Mouse (Mus musculus): Measurements from ENCODE around the gene C1qtnf9. TPM values are rescaled to one million over a fixed set of nuclear protein-coding genes. Genes with fewer than 3 reads are reported as not detected.
A peak's percentile ranks its signal among the peaks of the same experiment; 100 is the strongest.

The C1qtnf9 gene
- total RNA-seq (2021) = under 1 TPM; 0.28 to 0.37 TPM
- long read RNA-seq, experiment 1 = 0 reads
- long read RNA-seq, experiment 2 = 0 reads

- no peak for DNase-seq (ENCODE audit: low spot score in 2 of 2)
Measured at GRCm38 (mm10) chr14:60767884-60768283, at the start of gene C1qtnf9. Gene C1qtnf9, plus strand, starts transcription at chr14:60768134.

GRCm38 (mm10) chr14:60721304-60721703 is 46.6 kb upstream of the C1qtnf9 start:
- no peak for DNase-seq (ENCODE audit: low spot score in 2 of 2)

GRCm38 (mm10) chr14:60721938-60722337 is 46.0 kb upstream of the C1qtnf9 start:
- DNase-seq (ENCODE audit: low spot score in 2 of 2) = no peak

- no peak for DNase-seq (ENCODE audit: low spot score in 2 of 2)
Measured at GRCm38 (mm10) chr14:60726091-60726490, 41.8 kb upstream of the C1qtnf9 start.

- no peak for DNase-seq (ENCODE audit: low spot score in 2 of 2)
Measured at GRCm38 (mm10) chr14:60727130-60727529, 40.8 kb upstream of the C1qtnf9 start.

- no peak for DNase-seq (ENCODE audit: low spot score in 2 of 2)
Measured at GRCm38 (mm10) chr14:60732081-60732480, 35.9 kb upstream of the C1qtnf9 start.

- DNase-seq (ENCODE audit: low spot score in 2 of 2) = peak; percentile 19 to 45
Measured at GRCm38 (mm10) chr14:60732787-60733186, 35.1 kb upstream of the C1qtnf9 start.

GRCm38 (mm10) chr14:60733706-60734105 is 34.2 kb upstream of the C1qtnf9 start:
- DNase-seq (ENCODE audit: low spot score in 2 of 2) = no peak

- DNase-seq (ENCODE audit: low spot score in 2 of 2) = no peak
Measured at GRCm38 (mm10) chr14:60735206-60735605, 32.7 kb upstream of the C1qtnf9 start.

GRCm38 (mm10) chr14:60735848-60736547 is 31.9 kb upstream of the C1qtnf9 start:
- DNase-seq (ENCODE audit: low spot score in 2 of 2) = no peak

GRCm38 (mm10) chr14:60736591-60737192 is 31.2 kb upstream of the C1qtnf9 start:
- no peak for DNase-seq (ENCODE audit: low spot score in 2 of 2)

- DNase-seq (ENCODE audit: low spot score in 2 of 2) = no peak
Measured at GRCm38 (mm10) chr14:60737202-60737611, 30.7 kb upstream of the C1qtnf9 start.

GRCm38 (mm10) chr14:60738434-60738938 is 29.4 kb upstream of the C1qtnf9 start:
- DNase-seq (ENCODE audit: low spot score in 2 of 2) = no peak

- DNase-seq (ENCODE audit: low spot score in 2 of 2) = no peak
Measured at GRCm38 (mm10) chr14:60739155-60739554, 28.8 kb upstream of the C1qtnf9 start.

- DNase-seq (ENCODE audit: low spot score in 2 of 2) = no peak
Measured at GRCm38 (mm10) chr14:60739616-60740015, 28.3 kb upstream of the C1qtnf9 start.

- no peak for DNase-seq (ENCODE audit: low spot score in 2 of 2)
Measured at GRCm38 (mm10) chr14:60740507-60740906, 27.4 kb upstream of the C1qtnf9 start.

- no peak for DNase-seq (ENCODE audit: low spot score in 2 of 2)
Measured at GRCm38 (mm10) chr14:60741033-60741432, 26.9 kb upstream of the C1qtnf9 start.

- no peak for DNase-seq (ENCODE audit: low spot score in 2 of 2)
Measured at GRCm38 (mm10) chr14:60741490-60741981, 26.4 kb upstream of the C1qtnf9 start.

GRCm38 (mm10) chr14:60743681-60744080 is 24.3 kb upstream of the C1qtnf9 start:
- DNase-seq (ENCODE audit: low spot score in 2 of 2) = no peak

GRCm38 (mm10) chr14:60745201-60745600 is 22.7 kb upstream of the C1qtnf9 start:
- DNase-seq (ENCODE audit: low spot score in 2 of 2) = no peak

GRCm38 (mm10) chr14:60746141-60746540 is 21.8 kb upstream of the C1qtnf9 start:
- DNase-seq (ENCODE audit: low spot score in 2 of 2) = no peak

- DNase-seq (ENCODE audit: low spot score in 2 of 2) = no peak
Measured at GRCm38 (mm10) chr14:60747154-60747870, 20.6 kb upstream of the C1qtnf9 start.

All from left cerebral cortex, adult 18-20 months (tissue).